Mouse (Mus musculus): ENCODE data around the gene Phpt1. TPM values are rescaled to one million over a fixed set of nuclear protein-coding genes. Genes with fewer than 3 reads are reported as not detected.

The Phpt1 gene
- polyA plus RNA-seq, 1 experiment, result 138 TPM

DNA sequence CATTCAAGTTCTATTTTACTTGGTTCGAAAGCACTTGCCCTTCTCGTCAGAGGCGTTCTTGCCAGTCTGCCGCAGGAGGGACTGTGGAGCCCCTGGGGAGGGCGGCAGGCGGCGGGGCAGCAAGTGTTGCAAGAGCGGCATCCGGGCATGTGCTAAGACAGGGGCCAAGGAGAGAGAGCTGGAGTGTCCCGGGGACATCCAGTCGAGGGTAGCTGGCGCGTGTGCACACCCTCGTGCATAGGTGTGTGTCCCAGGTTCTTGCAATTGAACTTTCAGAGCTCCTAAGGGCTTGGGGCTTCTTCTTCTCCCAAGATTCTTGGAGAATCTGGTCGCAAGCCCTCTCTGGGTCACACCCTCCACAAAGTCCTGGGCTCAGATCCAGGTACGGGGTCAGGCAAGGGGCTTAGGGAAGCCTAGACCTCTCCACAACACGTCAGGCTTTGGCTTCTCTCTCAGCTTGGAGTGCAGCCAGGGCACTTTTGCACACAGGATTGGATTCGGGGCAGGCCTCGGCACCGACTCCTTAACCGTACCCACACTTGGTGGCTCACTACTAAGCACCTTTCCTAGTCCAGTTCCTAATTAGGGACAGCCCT is 506 bp upstream of the Phpt1 start:
- no peak for TF ChIP-seq POLR2A (IDR thresholded peaks at IDR 0.05; ENCODE audit: borderline replicate concordance, extremely low read depth, insufficient read depth, insufficient read length, poor library complexity, severe bottlenecking)
- no peak for TF ChIP-seq CTCF (IDR thresholded peaks at IDR 0.05; ENCODE audit: borderline replicate concordance, extremely low read depth, insufficient read depth, insufficient read length)
- DNase-seq (ENCODE audit: low read depth), result no peak

DNA sequence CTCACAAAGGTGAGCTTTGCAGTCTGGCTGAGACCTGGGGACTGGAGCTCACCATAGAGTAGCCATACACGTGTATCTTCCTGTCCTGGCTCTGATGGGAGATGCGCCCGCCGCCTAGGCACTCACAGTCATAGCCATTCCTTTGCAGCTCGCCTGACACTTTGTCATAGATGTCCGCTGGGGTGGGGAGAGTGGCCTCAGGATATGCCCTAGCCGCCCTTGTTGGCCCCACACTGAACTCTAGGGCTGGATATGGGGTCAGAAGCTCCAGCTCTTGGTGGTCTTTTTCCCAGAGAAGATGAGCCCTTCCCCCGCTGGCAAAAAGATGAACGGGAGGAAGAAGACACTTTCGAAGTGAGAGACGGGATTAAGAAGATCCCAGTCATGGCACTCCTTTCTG is 888 bp downstream of the Phpt1 start:
- no peak for TF ChIP-seq POLR2A (IDR thresholded peaks at IDR 0.05; ENCODE audit: borderline replicate concordance, extremely low read depth, insufficient read depth, insufficient read length, poor library complexity, severe bottlenecking)
- TF ChIP-seq CTCF (IDR thresholded peaks at IDR 0.05; ENCODE audit: borderline replicate concordance, extremely low read depth, insufficient read depth, insufficient read length), result no peak
- DNase-seq (ENCODE audit: low read depth), result no peak

DNA sequence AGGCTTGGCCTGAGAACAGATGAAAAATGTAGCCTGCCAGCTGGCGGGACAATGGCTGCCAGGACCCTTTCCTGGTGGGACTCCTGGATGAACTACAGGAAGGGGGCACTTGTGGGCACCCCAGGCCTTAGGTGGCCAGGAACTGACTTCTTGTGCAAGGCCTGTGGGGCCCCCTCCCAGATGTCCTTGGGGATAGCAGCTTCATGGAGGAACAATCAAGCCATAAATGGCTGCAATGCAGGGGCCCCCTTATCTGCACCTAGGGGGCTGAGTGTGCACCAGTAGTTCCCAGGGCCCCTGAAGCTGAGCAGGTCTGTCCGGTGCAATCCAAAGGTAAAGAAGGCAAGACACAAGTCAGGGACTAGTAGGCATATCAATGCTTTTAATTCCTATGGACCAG is 2.0 kb downstream of the Phpt1 start:
- TF ChIP-seq POLR2A (IDR thresholded peaks at IDR 0.05; ENCODE audit: borderline replicate concordance, extremely low read depth, insufficient read depth, insufficient read length, poor library complexity, severe bottlenecking) (no peak), CTCF (IDR thresholded peaks at IDR 0.05; ENCODE audit: borderline replicate concordance, extremely low read depth, insufficient read depth, insufficient read length) (no peak)
- DNase-seq (ENCODE audit: low read depth), result no peak

DNA sequence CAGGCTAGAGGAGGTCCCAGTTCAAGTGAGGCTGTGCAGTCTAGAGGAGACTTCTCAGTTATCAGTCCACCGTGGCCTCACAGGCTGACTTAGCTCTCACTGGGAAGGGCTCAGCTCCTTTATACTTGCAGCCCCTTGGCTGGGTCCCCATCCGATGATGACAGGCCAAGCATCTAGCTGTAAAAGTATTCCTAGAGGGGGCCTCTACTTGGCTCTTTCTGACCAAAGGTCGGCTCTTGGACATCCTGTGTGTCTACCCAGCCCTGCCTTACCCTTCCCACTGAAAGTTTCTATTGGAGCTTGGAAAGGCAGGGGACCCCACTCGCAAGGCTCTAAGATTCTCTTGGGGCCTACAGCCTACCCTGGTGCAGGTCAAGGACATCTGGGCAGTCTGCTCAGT is 3.8 kb downstream of the Phpt1 start:
- TF ChIP-seq POLR2A (IDR thresholded peaks at IDR 0.05; ENCODE audit: borderline replicate concordance, extremely low read depth, insufficient read depth, insufficient read length, poor library complexity, severe bottlenecking) (no peak), CTCF (IDR thresholded peaks at IDR 0.05; ENCODE audit: borderline replicate concordance, extremely low read depth, insufficient read depth, insufficient read length) (no peak)
- DNase-seq (ENCODE audit: low read depth), result no peak

DNA sequence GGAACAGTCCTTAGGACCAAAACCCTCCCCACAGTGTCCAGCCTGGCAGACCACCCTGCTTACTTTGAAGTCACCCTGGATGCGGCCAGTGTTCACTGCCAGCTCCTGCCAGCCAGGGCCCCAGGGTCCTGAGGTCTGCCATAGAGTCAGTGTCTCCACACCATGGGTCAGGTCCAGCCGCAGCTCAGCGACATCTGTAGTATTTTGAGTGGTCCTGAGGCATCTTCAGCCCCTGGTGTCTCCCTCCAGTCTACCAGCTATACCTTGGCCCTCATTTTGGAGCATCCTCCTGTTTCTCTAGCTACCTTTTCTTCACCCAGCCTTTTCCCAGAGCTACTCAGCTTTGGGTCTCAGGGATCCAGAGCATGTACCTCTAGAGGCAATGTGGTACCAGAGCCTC is 5.7 kb downstream of the Phpt1 start:
- DNase-seq (ENCODE audit: low read depth), result no peak
- no peak for TF ChIP-seq CTCF (IDR thresholded peaks at IDR 0.05; ENCODE audit: borderline replicate concordance, extremely low read depth, insufficient read depth, insufficient read length)
- no peak for TF ChIP-seq POLR2A (IDR thresholded peaks at IDR 0.05; ENCODE audit: borderline replicate concordance, extremely low read depth, insufficient read depth, insufficient read length, poor library complexity, severe bottlenecking)

DNA sequence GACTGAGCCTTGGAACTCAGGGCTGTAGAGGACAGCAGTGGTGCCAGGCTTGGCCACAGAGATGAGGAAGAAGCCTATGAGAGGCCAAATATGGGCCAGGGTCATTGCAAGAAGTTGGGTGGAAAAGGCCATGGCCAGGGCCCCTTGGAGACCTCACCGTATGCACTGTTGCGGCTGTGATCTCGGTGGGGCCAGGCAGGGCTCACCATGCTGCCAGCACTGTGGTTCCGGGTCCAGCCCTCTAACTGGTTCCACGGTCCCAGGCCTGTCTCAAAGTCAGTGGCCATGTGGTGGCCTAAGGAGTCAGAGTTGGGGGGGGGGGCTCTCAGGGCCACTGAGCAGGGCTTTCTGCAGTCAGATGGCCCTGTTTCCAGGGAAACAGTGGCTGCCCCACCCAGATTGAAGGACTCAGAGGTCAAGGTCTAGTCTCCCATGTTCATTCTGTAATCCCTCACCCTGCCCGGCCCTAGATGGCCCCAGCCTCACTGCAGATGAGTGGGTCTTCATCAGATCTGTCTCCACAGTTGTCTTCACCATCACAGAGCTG is 6.5 kb downstream of the Phpt1 start:
- no peak for TF ChIP-seq POLR2A (IDR thresholded peaks at IDR 0.05; ENCODE audit: borderline replicate concordance, extremely low read depth, insufficient read depth, insufficient read length, poor library complexity, severe bottlenecking)
- TF ChIP-seq CTCF (IDR thresholded peaks at IDR 0.05; ENCODE audit: borderline replicate concordance, extremely low read depth, insufficient read depth, insufficient read length), result no peak
- DNase-seq (ENCODE audit: low read depth), result no peak

DNA sequence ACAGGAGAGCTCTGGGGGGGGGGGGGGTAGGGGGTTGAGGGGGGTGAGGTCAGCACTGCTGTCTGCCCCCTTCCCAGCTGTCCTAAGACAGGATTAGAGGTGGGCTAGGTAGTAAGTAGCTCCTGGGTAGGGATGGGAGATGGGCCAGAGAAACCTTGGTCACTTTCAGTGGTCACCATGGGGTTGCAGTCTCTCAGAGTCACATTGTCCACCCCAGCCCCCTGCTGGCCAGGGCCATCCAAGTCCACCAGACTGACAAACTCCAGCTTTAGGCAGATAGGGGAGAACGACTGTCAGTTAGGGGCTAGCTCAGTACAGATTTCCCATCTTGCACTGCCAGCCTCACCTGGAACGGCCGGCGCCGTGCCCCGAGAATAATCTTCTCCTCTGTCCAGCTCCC is 8.5 kb downstream of the Phpt1 start:
- DNase-seq (ENCODE audit: low read depth), result no peak
- TF ChIP-seq POLR2A (IDR thresholded peaks at IDR 0.05; ENCODE audit: borderline replicate concordance, extremely low read depth, insufficient read depth, insufficient read length, poor library complexity, severe bottlenecking) (no peak), CTCF (IDR thresholded peaks at IDR 0.05; ENCODE audit: borderline replicate concordance, extremely low read depth, insufficient read depth, insufficient read length) (0 out of 2 replicates have a peak, but pooled peaks have one; percentile 19)

DNA sequence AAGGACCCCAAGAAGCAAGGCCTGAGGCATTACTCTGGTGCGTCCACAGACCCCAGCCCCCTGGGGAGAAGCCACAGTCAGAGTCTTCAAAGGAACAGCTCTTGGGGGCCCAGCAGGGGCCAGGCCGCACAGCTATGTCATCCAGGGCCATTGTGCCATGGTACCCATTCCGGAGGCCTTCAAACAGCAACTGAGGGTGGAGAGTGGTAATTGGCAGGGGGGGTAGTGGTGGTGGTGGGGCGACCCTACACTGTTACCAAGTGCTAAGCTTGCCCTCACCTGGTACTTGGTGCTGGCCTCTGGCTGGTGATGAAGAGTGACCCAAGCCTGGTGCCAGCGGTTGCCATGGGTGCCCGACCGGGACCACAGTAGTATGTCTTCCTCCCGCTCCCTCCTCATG is 9.3 kb downstream of the Phpt1 start:
- TF ChIP-seq CTCF (IDR thresholded peaks at IDR 0.05; ENCODE audit: borderline replicate concordance, extremely low read depth, insufficient read depth, insufficient read length) (no peak), POLR2A (IDR thresholded peaks at IDR 0.05; ENCODE audit: borderline replicate concordance, extremely low read depth, insufficient read depth, insufficient read length, poor library complexity, severe bottlenecking) (no peak)
- no peak for DNase-seq (ENCODE audit: low read depth)

DNA sequence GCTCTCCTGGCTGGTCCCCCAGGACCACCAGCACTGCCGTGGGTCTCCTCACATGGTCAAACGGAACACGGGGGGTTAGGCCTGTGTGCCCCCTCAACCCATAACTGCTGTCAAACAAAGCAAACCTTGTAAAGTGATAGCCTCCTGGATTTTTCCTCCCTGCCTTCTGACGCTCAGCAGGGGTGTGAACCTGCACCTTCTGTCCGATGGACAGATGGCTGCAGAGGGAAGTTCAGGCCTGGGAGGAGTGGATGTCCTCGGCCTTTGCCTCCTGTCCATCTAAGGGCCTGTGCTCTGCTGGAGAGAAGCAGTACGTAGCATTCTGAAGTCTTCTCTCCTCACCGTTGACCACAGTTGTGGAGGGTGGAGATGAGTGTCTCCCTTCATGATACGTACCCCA is 13.1 kb downstream of the Phpt1 start:
- no peak for DNase-seq (ENCODE audit: low read depth)
- no peak for TF ChIP-seq POLR2A (IDR thresholded peaks at IDR 0.05; ENCODE audit: borderline replicate concordance, extremely low read depth, insufficient read depth, insufficient read length, poor library complexity, severe bottlenecking)
- no peak for TF ChIP-seq CTCF (IDR thresholded peaks at IDR 0.05; ENCODE audit: borderline replicate concordance, extremely low read depth, insufficient read depth, insufficient read length)

DNA sequence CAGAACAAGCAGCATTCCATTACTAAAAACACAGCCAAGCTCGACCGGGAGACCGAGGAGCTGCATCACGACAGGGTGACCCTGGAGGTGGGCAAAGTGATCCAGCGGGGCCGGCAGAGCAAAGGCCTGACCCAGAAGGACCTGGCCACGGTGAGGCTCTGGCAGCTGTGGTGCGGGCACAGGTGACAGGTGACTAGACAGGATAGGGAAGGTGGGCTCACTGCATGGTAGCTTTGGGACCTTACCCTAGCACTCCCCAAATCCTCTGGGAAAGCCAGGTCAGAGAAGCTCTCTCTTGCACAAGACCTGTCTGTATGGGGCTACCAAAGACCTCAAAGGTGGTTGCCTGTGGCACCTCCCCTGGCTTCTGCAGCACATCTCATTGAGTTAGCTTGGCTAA is 14.5 kb downstream of the Phpt1 start:
- no peak for DNase-seq (ENCODE audit: low read depth)
- TF ChIP-seq CTCF (IDR thresholded peaks at IDR 0.05; ENCODE audit: borderline replicate concordance, extremely low read depth, insufficient read depth, insufficient read length) (no peak), POLR2A (IDR thresholded peaks at IDR 0.05; ENCODE audit: borderline replicate concordance, extremely low read depth, insufficient read depth, insufficient read length, poor library complexity, severe bottlenecking) (no peak)

DNA sequence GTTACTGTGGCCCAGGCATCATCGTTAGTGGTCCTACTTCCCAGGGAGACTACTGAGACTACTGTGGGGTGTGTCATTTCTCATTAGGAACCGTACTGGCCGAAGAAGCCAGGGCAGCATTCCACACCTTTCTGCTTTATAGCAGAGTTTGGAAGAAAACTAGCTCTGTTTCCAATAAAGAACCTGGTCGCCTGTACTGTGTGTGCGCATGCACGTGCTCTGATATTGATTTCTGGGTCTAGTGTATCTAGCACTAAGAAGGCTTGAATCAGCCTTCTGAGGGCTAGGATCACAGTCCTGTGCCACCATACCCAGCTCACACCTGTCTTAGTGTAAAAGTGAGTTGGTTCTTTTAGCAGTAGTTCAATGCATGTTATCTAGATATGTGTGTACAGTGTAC is 16.2 kb downstream of the Phpt1 start:
- TF ChIP-seq CTCF (IDR thresholded peaks at IDR 0.05; ENCODE audit: borderline replicate concordance, extremely low read depth, insufficient read depth, insufficient read length) (no peak), POLR2A (IDR thresholded peaks at IDR 0.05; ENCODE audit: borderline replicate concordance, extremely low read depth, insufficient read depth, insufficient read length, poor library complexity, severe bottlenecking) (no peak)
- DNase-seq (ENCODE audit: low read depth), result no peak

DNA sequence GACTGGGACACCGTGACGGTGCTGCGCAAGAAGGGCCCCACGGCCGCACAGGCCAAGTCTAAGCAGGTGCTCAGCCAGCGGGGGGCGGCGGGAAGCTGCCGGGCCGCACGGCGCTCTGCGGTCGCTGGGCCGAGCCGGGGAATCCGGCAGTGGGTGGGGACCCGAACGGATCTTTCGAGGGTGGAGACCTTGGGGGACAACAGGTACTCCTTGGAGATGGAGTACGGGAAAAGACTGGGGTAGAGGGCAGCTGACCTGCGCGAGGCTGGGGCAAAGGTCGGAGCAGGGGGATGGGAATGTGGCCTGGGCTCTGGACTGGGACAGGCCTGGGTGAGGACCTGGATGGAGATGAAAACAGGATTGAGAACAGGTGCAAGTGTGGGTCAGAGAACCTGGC is 17.1 kb downstream of the Phpt1 start:
- DNase-seq (ENCODE audit: low read depth), result no peak
- TF ChIP-seq CTCF (IDR thresholded peaks at IDR 0.05; ENCODE audit: borderline replicate concordance, extremely low read depth, insufficient read depth, insufficient read length) (no peak), POLR2A (IDR thresholded peaks at IDR 0.05; ENCODE audit: borderline replicate concordance, extremely low read depth, insufficient read depth, insufficient read length, poor library complexity, severe bottlenecking) (no peak)

All from brain, embryonic 14.5 days (tissue).